Mouse (Mus musculus) forebrain, embryonic 10.5 days (tissue): ENCODE data around the gene Arid5b. TPM values are rescaled to one million over a fixed set of nuclear protein-coding genes. Genes with fewer than 3 reads are reported as not detected.

Experiments
- DNase-seq: peaks from one replicate; pipeline ENCODE4 v3.0.0-alpha.2; 2017; ENCODE audit warnings: low spot score; ENCODE audit errors: extremely low spot score
- H3K27ac ChIP-seq: fragments of 300-500 bp; sonication (generic); 2 replicates; pipeline ENCODE4 v1.5.1; 2016; ENCODE audit warnings: mild to moderate bottlenecking
- H3K27me3 ChIP-seq: fragments of 300-500 bp; sonication (generic); 2 replicates; pipeline ENCODE4 v1.6.1; 2016; ENCODE audit warnings: mild to moderate bottlenecking; ENCODE audit not compliant: poor library complexity, severe bottlenecking
- H3K36me3 ChIP-seq: fragments of 300-500 bp; sonication (generic); replicated peaks from 2 replicates; pipeline ENCODE4 v1.6.1; 2016; ENCODE audit warnings: mild to moderate bottlenecking, moderate library complexity
- H3K4me1 ChIP-seq: fragments of 300-500 bp; sonication (generic); 2 replicates; pipeline ENCODE4 v1.6.1; 2016
- H3K4me3 ChIP-seq: fragments of 300-500 bp; sonication (generic); 2 replicates; pipeline ENCODE4 v1.5.1; 2016; ENCODE audit warnings: mild to moderate bottlenecking, moderate library complexity
- H3K9me3 ChIP-seq: fragments of 300-500 bp; sonication (generic); 2 replicates; pipeline ENCODE4 v1.6.1; 2016; ENCODE audit warnings: mild to moderate bottlenecking, moderate library complexity
- WGBS: fragments of 180-500 bp; shearing (Covaris S2); methylation state at CpG from one replicate; pipeline ENCODE4 v1.1.7; 2016; 5-methylcytosine and 5-hydroxymethylcytosine counted together
- polyA plus RNA-seq: library from polyadenylated mRNA; unstranded; fragments of >200 nt; fragmentation: Nextera tagmentation; extraction: Ambion mirVana; gene quantifications from 2 replicates; pipeline ENCODE4 v1.2.1, GENCODE M21; 2016

Gene Arid5b
- polyA plus RNA-seq, 1 experiment from 2014 or later = 10.5 TPM

- Histone ChIP-seq H3K27me3 (no peaks in the 10 kb centered on the region), H3K9me3 (no peaks in the 10 kb centered on the region), H3K36me3 (peaks cover 25% of the 10 kb centered on the region), H3K4me3 (no peak overlapping the region), H3K4me1 (peaks cover 20% of the 10 kb centered on the region), H3K27ac (no peak overlapping the region)
- 87% methylated on average over 3 of the region's 3 CpGs for WGBS
- DNase-seq = no peak
These were observed 38.3 kb downstream of the Arid5b start for GRCm38 (mm10) chr10:68240094-68240803.

GRCm38 (mm10) chr10:68239426-68240070, 39.0 kb downstream of the Arid5b start:
- peaks cover 25% of the 10 kb centered on the region for H3K36me3 ChIP-seq
- 84% methylated on average over 7 of the region's 7 CpGs for WGBS
- no peak overlapping the region for H3K4me3 ChIP-seq
- no peak overlapping the region for H3K27ac ChIP-seq
- H3K27me3 ChIP-seq = no peaks in the 10 kb centered on the region
- DNase-seq = no peak
- no peaks in the 10 kb centered on the region for H3K9me3 ChIP-seq
- H3K4me1 ChIP-seq = peaks cover 20% of the 10 kb centered on the region

GRCm38 (mm10) chr10:68238707-68239425, 39.7 kb downstream of the Arid5b start:
- no peak overlapping the region for H3K4me3 ChIP-seq
- H3K36me3 ChIP-seq = peaks cover 32% of the 10 kb centered on the region
- WGBS = 59% methylated on average over 5 of the region's 5 CpGs
- H3K4me1 ChIP-seq = peaks cover 20% of the 10 kb centered on the region
- no peaks in the 10 kb centered on the region for H3K9me3 ChIP-seq
- H3K27me3 ChIP-seq = no peaks in the 10 kb centered on the region
- DNase-seq = no peak
- H3K27ac ChIP-seq = no peak overlapping the region

DNA sequence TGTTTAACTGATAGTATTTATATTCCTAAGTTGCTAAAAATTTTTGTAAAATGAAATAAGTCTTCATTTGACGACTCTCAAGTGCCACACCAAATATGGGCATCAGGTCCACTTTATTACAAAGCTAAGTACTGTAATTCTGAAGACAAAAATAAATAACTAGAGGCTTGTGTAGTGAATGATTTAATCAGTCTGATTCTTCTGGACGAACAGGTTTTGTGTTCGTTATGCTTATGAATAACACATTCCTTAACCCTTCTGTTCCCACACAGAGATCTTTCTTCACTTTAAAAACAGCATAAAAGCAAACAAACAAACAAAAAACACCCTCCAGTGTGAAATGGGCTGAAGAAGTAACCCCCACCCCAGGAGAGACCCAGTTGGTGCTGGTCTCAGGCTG, 40.4 kb downstream of the Arid5b start:
- Histone ChIP-seq H3K36me3 (peaks cover 35% of the 10 kb centered on the region), H3K4me3 (no peak overlapping the region), H3K27me3 (no peaks in the 10 kb centered on the region), H3K27ac (no peak overlapping the region), H3K4me1 (peaks cover 20% of the 10 kb centered on the region), H3K9me3 (no peaks in the 10 kb centered on the region)
- 66% methylated on average over 3 of the region's 3 CpGs for WGBS
- no peak for DNase-seq

GRCm38 (mm10) chr10:68236956-68237455, 41.5 kb downstream of the Arid5b start:
- no peaks in the 10 kb centered on the region for H3K27me3 ChIP-seq
- no peaks in the 10 kb centered on the region for H3K9me3 ChIP-seq
- H3K4me3 ChIP-seq = no peak overlapping the region
- H3K36me3 ChIP-seq = peaks cover 23% of the 10 kb centered on the region
- no peak for DNase-seq
- H3K27ac ChIP-seq = no peak overlapping the region
- peaks cover 20% of the 10 kb centered on the region for H3K4me1 ChIP-seq
- 90% methylated on average over 14 of the region's 14 CpGs for WGBS

GRCm38 (mm10) chr10:68231385-68232182, 47.0 kb downstream of the Arid5b start:
- no peak overlapping the region for H3K4me3 ChIP-seq
- H3K9me3 ChIP-seq = no peaks in the 10 kb centered on the region
- 80% methylated on average over 18 of the region's 18 CpGs for WGBS
- peaks cover 21% of the 10 kb centered on the region for H3K4me1 ChIP-seq
- H3K36me3 ChIP-seq = peaks cover 11% of the 10 kb centered on the region; the same call in 1 of the 2 replicates
- no peak for DNase-seq
- H3K27ac ChIP-seq = no peak overlapping the region
- H3K27me3 ChIP-seq = no peaks in the 10 kb centered on the region

- H3K27me3 ChIP-seq = no peaks in the 10 kb centered on the region
- no peak overlapping the region for H3K27ac ChIP-seq
- no peaks in the 10 kb centered on the region for H3K9me3 ChIP-seq
- no peak for DNase-seq
- peaks cover 11% of the 10 kb centered on the region; the same call in 1 of the 2 replicates for H3K36me3 ChIP-seq
- H3K4me1 ChIP-seq = peaks cover 21% of the 10 kb centered on the region
- H3K4me3 ChIP-seq = no peak overlapping the region
- 82% methylated on average over 13 of the region's 13 CpGs for WGBS
These were observed 47.7 kb downstream of the Arid5b start for GRCm38 (mm10) chr10:68230653-68231384.

- 82% methylated on average over 22 of the region's 22 CpGs for WGBS
- Histone ChIP-seq H3K27me3 (no peaks in the 10 kb centered on the region), H3K27ac (no peak overlapping the region), H3K36me3 (peaks cover 18% of the 10 kb centered on the region), H3K4me1 (peaks cover 21% of the 10 kb centered on the region), H3K9me3 (0 out of 2 replicates have a peak, but pooled peaks cover 3% of the 10 kb centered on the region), H3K4me3 (no peak overlapping the region)
- DNase-seq = no peak
These were observed 48.6 kb downstream of the Arid5b start for GRCm38 (mm10) chr10:68229640-68230565.

GRCm38 (mm10) chr10:68222676-68223075, 55.9 kb downstream of the Arid5b start:
- Histone ChIP-seq H3K27ac (no peak overlapping the region), H3K27me3 (no peaks in the 10 kb centered on the region), H3K9me3 (0 out of 2 replicates have a peak, but pooled peaks cover 3% of the 10 kb centered on the region), H3K4me3 (no peak overlapping the region), H3K36me3 (peaks cover 24% of the 10 kb centered on the region), H3K4me1 (no peaks in the 10 kb centered on the region)
- 83% methylated on average over 2 of the region's 2 CpGs for WGBS
- no peak for DNase-seq

DNA sequence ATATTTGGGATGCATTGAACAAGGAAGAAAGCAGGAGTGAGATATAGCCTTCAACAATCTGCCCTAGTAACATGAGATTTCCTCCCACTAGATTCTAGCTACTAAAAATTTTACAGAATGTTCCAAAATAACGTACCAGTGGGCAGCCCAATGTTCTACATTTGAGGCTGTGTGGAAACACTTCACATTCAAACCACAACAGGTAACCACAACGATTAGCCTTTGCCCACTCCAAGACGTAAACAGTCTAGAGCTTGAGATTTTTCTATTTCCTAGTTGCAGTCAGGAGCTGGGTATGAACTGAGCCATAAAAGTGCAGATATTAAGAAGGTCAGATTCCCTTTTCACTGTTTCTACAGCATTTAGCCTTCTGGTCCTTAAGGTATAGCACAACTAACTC, 56.5 kb downstream of the Arid5b start:
- no peak overlapping the region for H3K4me3 ChIP-seq
- no peak overlapping the region for H3K27ac ChIP-seq
- no peaks in the 10 kb centered on the region for H3K4me1 ChIP-seq
- peaks cover 8% of the 10 kb centered on the region for H3K9me3 ChIP-seq
- H3K27me3 ChIP-seq = no peaks in the 10 kb centered on the region
- 90% methylated on average over 3 of the region's 3 CpGs for WGBS
- H3K36me3 ChIP-seq = peaks cover 31% of the 10 kb centered on the region
- DNase-seq = no peak

GRCm38 (mm10) chr10:68219327-68219726, 59.2 kb downstream of the Arid5b start:
- Histone ChIP-seq H3K9me3 (peaks cover 16% of the 10 kb centered on the region), H3K27me3 (no peaks in the 10 kb centered on the region), H3K4me3 (no peak overlapping the region), H3K36me3 (peaks cover 32% of the 10 kb centered on the region), H3K4me1 (no peaks in the 10 kb centered on the region), H3K27ac (no peak overlapping the region)
- DNase-seq = no peak
- WGBS = 93% methylated on average over 9 of the region's 9 CpGs
